Mouse (Mus musculus) A20 (cell line): ENCODE results near the gene Tnrc6b.
"Not testable (repeated sequence)": the region's sequence is repeated elsewhere in the genome, so short reads cannot be mapped to it uniquely, and the experiment has no call there.

Source experiments
- DNase-seq: peaks from one replicate; pipeline ENCODE4 v3.0.0-alpha.2; 2011; ENCODE audit warnings: low read depth, low spot score

The Tnrc6b gene

DNA sequence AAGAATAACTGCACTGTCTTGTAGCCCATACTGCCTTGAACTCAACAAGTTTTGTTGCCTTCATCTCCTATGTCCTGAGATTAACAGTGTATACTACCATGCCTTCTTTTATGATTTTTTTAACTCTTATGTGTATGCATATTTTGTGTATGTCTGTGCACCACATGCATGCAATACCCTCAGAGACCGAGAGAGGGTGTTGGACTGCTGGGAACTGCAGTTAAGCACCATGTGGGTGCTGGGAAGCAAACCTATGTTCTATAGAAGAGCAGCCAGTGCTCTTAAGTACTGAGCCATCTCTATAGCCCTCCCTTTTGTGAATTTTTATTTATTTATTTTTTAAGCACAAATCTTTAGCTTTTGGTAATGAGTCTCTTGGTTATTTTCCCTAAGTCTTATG is 202.7 kb downstream of the Tnrc6b start:
- no peak for DNase-seq

DNA sequence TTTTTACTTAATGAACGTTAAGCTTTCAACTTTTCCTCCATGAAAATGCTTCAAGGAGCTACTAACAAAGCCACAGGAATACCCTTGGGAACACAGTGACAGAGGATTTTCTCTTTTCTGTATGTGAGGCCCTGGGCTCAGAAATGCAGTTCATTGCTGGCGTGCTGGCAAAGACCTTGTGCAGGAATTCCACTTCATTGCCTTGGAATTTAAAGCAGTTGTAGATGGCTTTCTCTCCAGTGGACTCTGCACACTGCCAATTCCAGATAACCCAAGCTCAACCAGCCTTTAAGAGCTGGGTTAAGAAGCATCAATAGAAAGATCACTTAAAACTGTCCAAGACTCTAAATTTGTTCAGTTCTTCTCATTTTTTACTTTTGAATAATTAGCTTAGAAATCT is 204.7 kb downstream of the Tnrc6b start:
- DNase-seq = no peak

DNA sequence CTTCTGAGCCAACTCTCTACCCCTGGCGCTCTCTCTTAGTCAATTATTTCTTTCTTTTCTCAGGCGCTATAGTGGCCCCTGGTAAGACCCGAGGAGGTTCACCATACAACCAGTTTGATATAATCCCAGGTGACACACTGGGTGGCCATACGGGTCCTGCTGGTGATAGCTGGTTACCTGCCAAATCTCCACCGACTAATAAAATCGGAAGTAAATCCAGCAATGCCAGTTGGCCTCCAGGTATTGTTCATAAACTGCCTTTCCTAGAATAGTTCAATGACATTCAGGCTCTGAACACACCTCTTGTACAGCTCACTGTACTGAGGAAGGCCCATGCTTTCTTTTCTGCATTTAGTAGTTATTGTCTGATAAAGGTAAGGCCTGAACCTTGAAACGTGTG is 205.5 kb downstream of the Tnrc6b start:
- no peak for DNase-seq

DNA sequence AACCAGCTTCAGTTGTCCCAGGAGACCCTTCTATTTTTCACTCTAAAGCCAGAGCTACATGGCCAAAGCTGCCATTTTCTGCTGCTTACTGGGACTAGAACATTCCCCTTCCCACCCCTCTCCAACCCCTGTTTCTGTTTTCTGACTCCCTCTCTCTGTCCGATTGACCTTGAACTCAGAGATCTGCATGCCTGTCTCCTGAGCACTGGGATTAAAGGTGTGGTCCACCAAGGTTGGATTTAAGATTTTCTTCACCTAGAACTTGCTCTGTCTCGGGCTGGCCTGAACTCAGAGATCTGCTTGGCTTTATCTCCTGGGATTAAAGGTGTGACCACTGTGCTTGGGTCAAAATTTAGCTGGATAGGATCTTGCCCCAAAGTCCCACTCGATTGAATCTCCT is 209.2 kb downstream of the Tnrc6b start:
- DNase-seq = no peak

DNA sequence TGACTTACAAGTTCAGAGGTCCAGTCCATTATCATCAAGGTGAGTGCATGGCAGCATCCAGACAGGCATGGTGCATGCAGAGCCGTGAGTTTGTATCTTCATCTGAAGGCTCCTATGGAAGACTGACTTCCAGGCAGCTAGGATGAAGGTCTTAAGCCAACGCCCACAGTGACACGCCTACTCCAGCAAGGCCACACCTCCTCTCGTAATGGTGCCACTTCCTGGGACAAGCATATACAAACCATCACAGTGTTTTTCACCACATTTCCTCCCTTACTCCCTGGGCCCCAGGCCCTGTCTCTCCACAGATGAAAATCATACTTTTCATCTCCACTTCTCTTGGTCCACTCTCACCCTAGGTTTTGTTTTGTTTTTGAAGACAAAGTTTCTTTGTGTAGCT is 210.7 kb downstream of the Tnrc6b start:
- DNase-seq = no peak

DNA sequence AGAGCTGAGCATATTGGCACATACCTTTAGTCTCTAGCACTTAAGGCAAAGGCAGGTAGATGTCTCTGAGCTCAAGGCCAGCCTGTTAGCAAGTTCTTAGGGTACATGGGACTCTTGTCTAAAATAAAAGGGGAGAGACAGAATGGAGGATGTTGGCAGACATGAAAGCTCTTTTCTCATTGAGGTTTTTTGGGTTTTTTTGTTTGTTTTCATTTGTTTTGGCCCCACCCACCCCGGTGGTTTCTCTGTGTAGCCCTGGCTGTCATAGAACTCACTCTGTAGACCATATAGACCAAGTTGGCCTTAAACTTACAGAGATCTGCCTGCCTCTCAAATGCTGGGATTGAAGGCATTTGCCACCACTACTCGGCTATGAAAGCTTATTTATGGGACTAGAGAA is 213.1 kb downstream of the Tnrc6b start:
- no peak for DNase-seq

DNA sequence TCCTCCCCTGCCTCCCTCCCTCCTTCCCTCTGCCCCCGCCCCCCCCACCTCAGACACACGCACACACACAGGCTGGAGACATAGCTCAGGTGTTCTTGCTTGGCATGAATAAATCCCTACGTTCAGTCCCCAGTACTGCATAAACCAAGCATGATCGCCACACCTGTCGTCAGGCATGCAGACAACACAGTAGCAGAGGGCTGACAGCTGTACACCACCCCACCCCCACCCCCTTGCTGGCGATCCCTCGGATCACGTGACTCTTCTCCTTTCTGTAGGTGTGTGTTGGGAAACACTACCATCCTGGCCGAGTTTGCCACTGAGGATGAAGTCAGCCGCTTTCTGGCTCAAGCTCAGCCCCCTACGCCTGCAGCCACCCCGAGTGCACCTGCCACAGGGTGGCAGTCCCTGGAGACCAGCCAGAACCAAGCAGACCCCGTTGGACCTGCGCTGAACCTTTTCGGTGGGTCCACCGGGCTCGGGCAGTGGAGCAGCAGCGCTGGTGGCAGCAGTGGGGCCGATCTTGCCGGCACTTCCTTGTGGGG is 217.8 kb downstream of the Tnrc6b start:
- DNase-seq = no peak

DNA sequence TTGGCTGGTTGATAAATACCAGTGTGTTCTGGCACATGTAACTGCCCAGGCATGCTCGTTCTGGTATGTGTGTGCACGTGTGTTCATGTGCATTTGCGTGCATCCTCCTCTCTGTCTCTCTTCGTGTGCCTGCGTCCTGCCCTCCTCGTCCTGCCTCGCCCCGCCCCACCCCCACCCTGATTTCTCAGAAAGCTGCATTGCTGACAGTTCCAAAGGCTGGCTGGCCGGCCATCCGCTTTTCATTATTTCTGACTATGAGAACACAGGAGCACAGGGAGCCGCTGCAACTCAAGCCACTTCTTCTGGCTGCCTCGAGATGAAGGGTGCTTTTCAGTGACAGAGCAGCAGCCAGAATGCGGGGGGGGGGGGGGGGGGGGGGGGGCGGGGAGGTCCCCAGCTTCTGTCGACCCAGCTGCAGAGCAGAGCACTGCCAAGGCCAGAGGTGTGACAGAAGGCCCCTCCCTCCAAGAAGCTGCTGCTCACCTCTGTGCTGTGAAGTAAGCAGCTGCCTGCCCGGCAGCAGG is 219.0 kb downstream of the Tnrc6b start:
- DNase-seq = no peak

DNA sequence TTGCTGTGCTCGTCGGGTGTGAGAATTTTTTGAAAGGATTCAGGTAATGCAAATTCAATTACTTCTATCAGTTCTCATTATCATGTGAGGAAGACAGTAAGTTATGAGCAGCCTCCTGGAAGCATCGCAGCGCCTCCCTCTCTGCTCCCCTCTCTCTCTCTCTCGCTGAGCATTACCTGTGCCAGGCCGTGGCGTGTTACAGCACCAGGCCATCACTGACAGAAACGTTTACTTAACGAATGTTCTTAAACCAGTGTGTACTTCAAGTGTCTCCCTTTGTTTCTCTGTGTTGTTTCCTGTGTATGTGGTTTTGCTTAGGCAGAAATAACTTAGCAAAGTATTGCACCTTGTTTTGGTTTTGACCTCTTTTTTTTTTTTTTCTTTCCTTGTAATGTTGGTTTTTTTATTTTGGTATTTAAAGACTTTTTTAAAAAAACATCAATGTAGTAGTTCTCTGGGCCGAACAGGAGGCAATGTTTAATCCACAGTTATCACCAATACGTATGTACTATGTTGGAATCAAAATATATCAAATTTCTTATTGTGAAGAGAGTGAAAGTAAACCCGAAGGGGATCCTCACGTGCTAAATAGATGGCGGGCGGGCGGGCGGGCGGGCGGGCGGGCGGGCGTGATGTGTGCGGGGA is 219.7 kb downstream of the Tnrc6b start:
- DNase-seq = not testable (repeated sequence)

DNA sequence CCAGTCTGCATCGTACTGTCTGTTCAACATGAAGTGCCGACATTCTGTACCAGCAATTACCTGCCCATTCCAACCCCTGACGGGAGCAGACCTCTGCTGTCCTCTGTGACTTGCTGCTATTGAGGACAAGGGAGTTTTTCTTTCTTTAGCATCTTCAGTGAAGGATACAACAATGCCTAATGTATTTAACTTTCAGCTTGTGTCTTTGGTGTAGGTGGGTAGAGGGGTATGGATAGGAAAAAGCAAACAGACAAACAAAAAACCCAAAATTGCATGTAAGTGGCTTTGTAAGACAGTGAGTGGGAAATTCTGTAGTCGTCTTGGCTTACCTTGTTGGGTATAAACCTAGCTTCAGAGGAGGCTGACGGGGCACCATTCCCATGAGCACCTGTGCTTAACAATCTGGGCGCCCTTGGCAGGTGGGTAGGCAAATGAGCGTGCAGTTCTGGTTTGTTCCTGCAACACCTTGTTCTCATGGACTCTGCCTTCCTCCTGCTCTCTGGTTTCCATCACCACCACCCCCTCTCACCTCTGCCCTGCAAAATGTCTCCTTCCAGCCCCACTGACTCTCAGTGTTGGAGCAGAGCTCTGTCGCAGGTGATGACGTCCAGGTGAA is 220.3 kb downstream of the Tnrc6b start:
- DNase-seq = no peak

DNA sequence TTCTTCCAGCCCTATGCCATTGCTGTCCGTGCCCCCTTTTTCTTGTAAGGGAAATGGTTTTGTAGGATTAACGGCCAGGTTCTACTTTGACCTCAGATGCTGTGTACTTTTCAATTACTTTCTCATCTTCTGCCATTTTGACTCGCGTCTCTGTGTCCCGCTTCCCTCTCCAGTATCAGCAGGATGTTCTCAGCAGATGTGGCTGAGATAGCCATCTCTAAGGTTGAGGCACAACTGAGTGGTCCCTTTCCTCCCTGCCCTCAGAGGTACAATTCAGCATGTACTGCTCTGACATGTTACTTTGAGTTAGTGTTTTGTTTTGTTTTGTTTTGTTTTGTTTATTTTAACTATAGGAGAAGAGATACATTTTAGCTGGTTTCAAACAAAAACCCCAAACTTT is 223.7 kb downstream of the Tnrc6b start:
- DNase-seq = no peak

DNA sequence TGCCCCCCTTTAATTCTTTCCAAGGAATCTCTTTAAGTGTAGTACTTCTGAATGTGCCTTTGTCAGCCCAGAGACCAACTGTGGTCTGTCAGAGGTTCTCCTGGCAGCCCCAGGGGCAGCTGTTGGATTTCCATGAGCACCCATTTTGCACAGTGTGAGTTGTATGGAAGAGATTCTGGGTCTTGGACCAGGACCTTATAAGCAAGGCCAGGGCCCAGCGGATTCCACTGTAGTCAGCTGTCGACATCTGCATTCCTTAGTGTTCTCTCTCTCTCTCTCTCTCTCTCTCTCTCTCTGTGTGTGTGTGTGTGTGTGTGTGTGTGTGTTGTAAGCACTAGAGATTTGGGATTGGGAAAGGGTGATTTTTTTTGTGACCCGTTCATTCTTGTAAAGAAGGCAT is 225.6 kb downstream of the Tnrc6b start:
- DNase-seq = no peak

DNA sequence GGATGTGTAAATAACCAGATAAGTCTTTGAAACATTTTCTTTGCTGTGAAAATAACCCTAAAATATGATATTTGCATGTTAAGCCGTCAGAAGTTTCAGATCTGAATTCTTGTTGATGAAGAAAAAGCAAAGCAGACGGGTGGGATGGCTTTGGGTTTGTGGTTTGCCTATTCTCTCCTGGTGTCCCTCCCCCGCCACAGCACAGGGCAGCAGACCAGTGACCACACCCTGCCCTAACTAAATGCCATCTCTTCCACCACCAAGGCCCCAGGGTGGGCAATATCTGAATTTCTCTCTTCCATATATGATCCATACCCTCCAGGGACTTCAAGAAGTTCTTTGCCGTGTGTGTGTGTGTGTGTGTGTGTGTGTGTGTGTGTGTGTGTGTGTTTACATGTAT is 227.5 kb downstream of the Tnrc6b start:
- DNase-seq = peak; percentile 26

DNA sequence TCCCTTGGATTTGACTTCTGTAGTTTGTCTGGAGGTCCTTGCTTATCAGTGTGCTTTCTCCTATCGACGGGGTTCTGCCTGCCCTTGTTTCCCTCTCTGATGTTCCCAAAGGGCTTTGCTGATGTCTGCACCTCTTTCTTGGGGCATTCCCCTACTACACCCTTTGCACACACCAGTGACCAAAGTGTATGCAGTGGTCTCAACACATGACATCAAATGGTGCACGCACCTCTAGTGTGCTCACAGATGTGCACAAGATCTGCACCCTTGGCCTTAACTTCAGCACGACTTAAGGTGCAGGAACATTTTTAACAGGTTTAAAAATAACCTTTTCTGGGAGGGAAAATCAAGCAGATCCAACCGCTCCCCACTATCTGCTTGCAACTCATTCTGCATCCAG is 228.3 kb downstream of the Tnrc6b start:
- no peak for DNase-seq

DNA sequence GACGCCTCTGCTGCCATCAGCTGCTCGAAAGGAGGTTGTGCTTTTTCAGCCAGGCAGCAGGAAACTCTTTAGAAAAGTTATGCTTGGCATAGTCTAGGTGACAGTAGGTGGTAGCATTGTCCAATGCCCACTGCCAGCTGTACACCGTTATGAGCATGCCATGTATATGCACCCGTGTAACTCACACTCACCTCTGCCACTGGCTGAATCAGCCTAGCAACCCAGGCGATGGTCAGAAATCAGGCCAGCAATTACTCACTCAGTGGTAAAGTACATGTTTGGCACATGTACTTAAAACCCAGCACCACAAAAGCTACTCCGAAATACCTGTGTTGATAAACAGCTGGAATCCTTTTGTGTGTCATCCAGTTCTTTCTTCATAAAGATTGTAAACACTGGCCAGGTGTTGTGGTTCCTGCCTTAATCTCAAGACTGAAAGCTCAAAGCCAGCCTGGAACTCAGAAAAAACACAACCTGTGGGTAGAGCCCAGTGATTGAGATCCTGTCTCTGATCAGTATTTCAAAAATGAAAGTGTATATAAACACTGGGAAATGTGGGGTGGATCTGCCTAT is 230.4 kb downstream of the Tnrc6b start:
- DNase-seq = no peak

DNA sequence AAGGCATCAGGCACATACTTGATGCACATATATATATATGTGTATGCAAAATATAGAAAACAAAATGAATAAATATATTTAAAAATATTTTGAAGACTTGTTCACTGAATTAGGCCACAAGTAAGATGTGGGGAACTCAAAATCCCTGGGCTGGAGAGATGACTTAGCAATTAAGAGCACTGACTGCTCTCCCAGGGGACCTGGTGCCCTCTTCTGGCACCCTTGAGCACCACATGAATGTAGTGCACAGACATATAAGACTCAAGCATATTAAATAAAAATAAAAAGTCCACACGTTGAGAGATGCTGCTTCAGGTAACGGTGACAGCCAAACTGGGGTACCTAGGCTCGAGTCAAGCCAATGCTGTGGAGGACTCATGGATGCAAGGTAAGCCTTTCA is 234.7 kb downstream of the Tnrc6b start:
- peak; percentile 79 for DNase-seq

DNA sequence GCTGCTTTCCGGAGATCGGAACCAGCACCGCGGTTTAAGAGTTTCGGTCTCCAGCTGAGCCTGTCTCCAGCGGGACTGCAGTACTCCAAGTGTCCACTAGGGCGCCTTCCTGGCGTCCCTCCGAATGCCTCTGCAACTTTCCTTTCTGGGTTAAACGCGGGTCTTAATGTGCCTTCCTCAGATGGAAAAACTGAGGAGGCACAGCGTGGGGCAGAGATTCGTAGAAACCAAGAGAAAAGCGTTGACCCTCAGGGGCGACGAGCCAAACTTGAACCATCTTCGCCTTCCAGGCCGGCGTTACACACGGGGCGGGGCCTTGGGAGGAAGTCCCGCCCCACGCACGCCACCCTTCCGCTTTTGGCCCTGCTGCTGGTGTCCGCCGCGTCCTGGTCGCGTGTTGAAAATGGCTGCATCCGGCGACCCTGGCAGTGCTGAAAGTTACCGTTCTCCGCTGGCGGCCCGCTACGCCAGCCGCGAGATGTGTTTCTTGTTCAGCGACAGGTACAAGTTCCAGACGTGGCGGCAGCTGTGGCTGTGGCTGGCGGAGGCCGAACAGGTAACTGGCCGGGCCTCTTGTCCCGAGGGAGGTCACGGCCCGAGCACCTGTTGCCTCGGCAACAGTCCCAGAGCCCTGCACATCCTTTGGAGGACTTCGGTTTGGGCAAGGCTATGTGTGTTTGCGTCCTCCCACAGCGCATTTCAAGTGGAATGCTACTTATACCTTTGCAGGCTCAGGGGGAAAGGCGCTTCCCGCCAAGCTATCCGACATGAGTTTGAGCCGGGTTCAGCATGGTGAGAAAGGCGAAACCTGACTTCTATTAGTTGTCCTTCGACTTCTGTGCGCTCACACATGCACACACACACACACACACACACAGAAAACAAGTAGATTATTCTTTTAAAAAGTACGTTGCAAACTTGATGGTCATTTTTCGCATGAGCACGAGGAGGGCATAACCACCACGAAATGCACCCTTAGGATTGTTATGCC is 237.3 kb downstream of the Tnrc6b start, which contains the start of gene Adsl:
TSS of gene Adsl (plus strand) at position 346 of the 991 bp plus-strand sequence.
- peak; percentile 96 for DNase-seq

DNA sequence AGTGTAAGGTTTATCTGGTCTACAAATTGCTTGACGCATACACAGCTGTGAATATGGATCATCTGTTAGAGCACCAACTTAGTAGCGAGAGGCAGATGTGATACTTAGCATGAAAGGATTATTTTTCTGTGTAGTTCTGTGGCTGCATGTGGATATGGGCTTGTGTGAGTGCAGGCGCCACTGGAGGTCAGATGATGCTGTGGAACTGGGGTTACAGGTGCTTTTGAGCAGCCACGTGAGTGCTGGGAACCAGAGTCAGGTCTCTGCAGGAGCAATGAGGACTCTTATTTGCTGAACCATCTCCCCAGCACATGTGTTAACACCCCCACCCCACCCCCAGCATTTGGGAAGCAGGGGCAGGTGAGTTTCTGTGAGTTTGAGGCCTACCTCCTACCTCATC is 238.3 kb downstream of the Tnrc6b start:
- DNase-seq = peak; percentile 45

DNA sequence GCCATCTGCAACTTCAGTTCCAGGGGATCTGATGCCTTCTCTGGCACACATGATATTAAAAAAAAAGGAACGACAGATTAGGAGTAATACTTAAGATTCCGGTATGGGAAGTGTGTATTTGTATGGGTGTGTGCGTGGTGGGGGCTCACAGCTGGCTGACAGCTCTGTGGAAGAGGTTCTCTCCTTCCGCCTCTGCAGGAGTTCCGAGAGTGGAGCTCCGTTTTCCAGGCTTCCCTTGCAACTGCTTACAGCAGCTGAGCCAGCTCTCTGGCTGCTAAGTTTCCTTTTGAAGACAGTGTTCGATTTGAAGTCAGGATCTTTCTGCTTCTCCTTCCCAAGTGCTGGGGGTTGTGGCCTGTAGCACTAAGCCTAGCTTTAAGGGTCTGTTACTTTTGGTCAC is 238.9 kb downstream of the Tnrc6b start:
- DNase-seq = no peak

DNA sequence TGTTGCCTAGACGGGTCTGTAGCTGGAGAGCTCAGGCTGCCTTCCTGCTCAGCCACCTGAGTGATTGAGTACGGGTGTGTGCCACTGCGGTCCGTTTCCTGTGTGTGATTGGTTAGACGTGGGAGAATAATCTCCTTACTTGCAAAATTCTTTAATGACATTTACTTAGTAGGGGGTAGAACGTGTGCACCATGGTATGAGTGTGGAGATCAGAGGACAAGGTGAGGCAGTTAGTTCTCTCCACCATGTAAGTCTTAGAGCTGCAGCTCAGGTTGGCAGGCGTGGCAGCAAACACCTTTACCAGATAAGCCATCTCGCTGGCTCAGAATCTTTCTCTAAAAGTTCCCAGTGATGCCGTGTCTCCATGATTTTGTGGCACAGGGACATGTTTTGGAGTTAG is 242.9 kb downstream of the Tnrc6b start:
- DNase-seq = no peak

DNA sequence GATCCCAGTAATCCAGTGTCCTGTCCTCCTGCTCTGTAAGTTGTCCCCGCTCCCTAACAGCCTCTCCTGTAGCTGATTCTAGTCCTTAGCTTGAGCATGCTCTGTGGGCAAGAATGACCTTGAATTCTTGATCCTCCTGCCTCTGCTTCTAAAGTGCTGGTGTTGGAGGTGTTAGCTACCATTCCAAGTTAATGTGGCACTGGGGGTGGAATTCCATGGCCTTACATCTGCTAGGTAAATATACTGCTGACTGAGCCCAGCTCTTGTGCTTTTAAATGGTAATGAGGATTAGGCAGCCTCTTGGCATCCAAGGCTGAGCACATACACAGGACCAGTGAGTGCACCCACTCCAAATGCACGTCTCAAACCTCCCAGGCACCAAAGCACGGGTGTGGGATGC is 243.7 kb downstream of the Tnrc6b start:
- DNase-seq = no peak
